Mouse (Mus musculus): Measurements from ENCODE around the gene Vps25. TPM values are rescaled to one million over a fixed set of nuclear protein-coding genes. Genes with fewer than 3 reads are reported as not detected.

Gene Vps25
- total and polyA plus RNA-seq, 3 experiments, result 105 to 211 (median 132) TPM

DNA sequence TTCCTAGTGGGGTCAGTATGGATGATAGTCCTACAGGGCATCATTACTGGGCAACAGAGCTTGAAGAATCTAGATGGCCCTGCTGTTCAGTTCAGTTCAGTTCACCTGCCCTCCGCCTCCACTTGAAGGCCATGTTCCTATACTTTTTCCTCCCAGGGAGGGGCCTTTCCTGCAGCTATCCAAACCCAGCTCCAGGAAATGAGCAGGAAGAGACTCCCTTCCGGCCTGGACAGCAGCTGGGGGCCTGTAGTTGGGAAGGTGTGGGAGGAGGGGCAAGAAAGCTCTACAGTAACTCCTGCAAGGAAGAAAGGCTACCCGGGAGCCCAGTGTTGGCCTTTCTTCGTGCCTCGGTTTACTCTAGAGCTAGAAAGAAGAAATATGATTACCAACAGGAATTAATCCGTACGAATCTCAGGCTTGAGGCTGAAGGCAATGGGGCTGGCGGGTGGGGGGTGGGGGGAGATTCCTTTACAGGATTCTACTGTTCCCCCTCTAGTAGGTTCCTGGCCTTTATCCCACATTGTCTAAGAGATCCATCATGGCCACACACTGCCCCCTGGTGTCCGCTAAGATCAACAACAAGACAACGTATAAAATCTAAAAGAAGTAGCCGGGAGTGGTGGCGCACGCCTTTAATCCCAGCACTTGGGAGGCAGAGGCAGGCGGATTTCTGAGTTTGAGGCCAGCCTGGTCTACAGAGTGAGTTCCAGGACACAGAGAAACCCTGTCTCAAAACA, 5.1 kb upstream of the Vps25 start:
- Histone ChIP-seq H3K4me3 (replicated peaks in 1 of 3; ENCODE audit: low read depth in 2 of 3, low read length in 2 of 3, poor library complexity in 1 of 3) (no peak overlapping the region), H3K36me3 (replicated peaks in 1 of 2; ENCODE audit: control insufficient read depth in 1 of 2, insufficient read depth in 1 of 2, low read length in 1 of 2) (no peaks in the 10 kb centered on the region), H3K9me3 (replicated peaks; ENCODE audit: low read length) (no peaks in the 10 kb centered on the region), H3K9ac (ENCODE audit: insufficient read depth, low read depth) (no peak overlapping the region), H3K79me2 (replicated peaks; ENCODE audit: control insufficient read depth, extremely low read depth, insufficient read depth, poor library complexity, severe bottlenecking) (no peaks in the 10 kb centered on the region), H3K4me2 (ENCODE audit: insufficient read depth, low read depth, poor library complexity, severe bottlenecking) (no peak overlapping the region), H3K27me3 (replicated peaks) (peaks cover 58% of the 10 kb centered on the region), H3K27ac (ENCODE audit: insufficient read depth, low read depth) (no peak overlapping the region), H3K4me1 (ENCODE audit: control insufficient read depth in 1 of 2, insufficient read depth in 2 of 2) (peaks cover 7 to 14% of the 10 kb centered on the region in 2 experiments)
- in situ Hi-C loops (cut with MboI; ENCODE audit: low pct_ligation_motif_present, low pct_unique_long_range_greater_than_20kb, low sequenced_read_pairs) (no loop called here), dilution Hi-C loops (cut with MboI; ENCODE audit: extremely low pct_ligation_motif_present, extremely low pct_unique_long_range_greater_than_20kb, low sequenced_read_pairs) (no loop called here)
- peak; percentile 87 for TF ChIP-seq SMC3 (IDR thresholded peaks at IDR 0.05; ENCODE audit: low read depth, low read length)
- TF ChIP-seq CTCF (conservative IDR thresholded peaks at IDR 0.05 in 1 of 2, IDR thresholded peaks at IDR 0.05 in 1 of 2; ENCODE audit: low read depth in 2 of 2, low read length in 2 of 2), result peak in 1 of 2 experiments; percentile 86; a peak in 3 of 4 replicates
- no peak for TF ChIP-seq RCOR1 (conservative IDR thresholded peaks at IDR 0.05; ENCODE audit: low read depth, low read length)
- peak; percentile 65; the same call in 1 of the 2 replicates for TF ChIP-seq MYC (IDR thresholded peaks at IDR 0.05; ENCODE audit: low read depth, low read length)
- TF ChIP-seq ZC3H11A (IDR thresholded peaks at IDR 0.05; ENCODE audit: low read depth, low read length), result peak; percentile 49
- TF ChIP-seq RAD21 (IDR thresholded peaks at IDR 0.05; ENCODE audit: low read depth, low read length), result peak; percentile 76
- TF ChIP-seq E2F4 (IDR thresholded peaks at IDR 0.05; ENCODE audit: insufficient replicate concordance, low read depth, low read length), result no peak
- TF ChIP-seq KAT2A (IDR thresholded peaks at IDR 0.05; ENCODE audit: insufficient replicate concordance, low read length), result no peak
- DNase-seq (ENCODE audit: extremely low read depth), result peak; percentile 81

DNA sequence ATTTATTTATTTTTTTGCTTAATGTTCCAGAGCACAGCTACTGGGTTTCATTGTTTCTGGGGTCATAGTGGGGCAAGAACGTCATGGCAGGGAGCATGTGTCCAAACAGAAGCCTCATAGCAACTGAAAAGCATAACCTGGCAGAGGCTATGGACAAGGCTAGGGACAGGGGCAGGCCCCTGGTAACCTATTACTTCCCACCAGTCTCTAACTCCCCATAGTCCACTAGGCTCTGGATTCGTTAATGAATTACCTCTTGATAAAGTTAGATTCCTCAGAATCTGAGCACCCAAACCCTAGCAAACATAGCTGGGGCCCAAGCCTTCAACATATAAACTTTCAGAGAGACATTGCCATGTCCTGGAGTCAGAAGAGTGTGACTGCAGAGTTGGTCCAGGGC, 2.5 kb upstream of the Vps25 start:
- Histone ChIP-seq H3K4me1 (ENCODE audit: control insufficient read depth in 1 of 2, insufficient read depth in 2 of 2) (peaks cover 5 to 25% of the 10 kb centered on the region in 2 experiments), H3K79me2 (replicated peaks; ENCODE audit: control insufficient read depth, extremely low read depth, insufficient read depth, poor library complexity, severe bottlenecking) (peaks cover 12% of the 10 kb centered on the region), H3K36me3 (replicated peaks in 1 of 2; ENCODE audit: control insufficient read depth in 1 of 2, insufficient read depth in 1 of 2, low read length in 1 of 2) (peaks cover 3% of the 10 kb centered on the region in 2 experiments), H3K4me3 (replicated peaks in 1 of 3; ENCODE audit: low read depth in 2 of 3, low read length in 2 of 3, poor library complexity in 1 of 3) (no peak overlapping the region), H3K9ac (ENCODE audit: insufficient read depth, low read depth) (no peak overlapping the region), H3K27me3 (replicated peaks) (peaks cover 32% of the 10 kb centered on the region), H3K27ac (ENCODE audit: insufficient read depth, low read depth) (no peak overlapping the region), H3K9me3 (replicated peaks; ENCODE audit: low read length) (no peaks in the 10 kb centered on the region), H3K4me2 (ENCODE audit: insufficient read depth, low read depth, poor library complexity, severe bottlenecking) (no peak overlapping the region)
- in situ Hi-C loops (cut with MboI; ENCODE audit: low pct_ligation_motif_present, low pct_unique_long_range_greater_than_20kb, low sequenced_read_pairs), result loop anchor here (5.0 kb wide), 1 partner anchor 34 kb away; no protein-coding TSS in a partner anchor
- dilution Hi-C loops (cut with MboI; ENCODE audit: extremely low pct_ligation_motif_present, extremely low pct_unique_long_range_greater_than_20kb, low sequenced_read_pairs), result no loop called here
- TF ChIP-seq NRF1 (IDR thresholded peaks at IDR 0.05; ENCODE audit: low read depth, low read length), result no peak
- TF ChIP-seq GABPA (IDR thresholded peaks at IDR 0.05; ENCODE audit: insufficient replicate concordance, low read depth, low read length), result no peak
- TF ChIP-seq CHD1 (IDR thresholded peaks at IDR 0.05; ENCODE audit: low read depth, low read length), result no peak
- TF ChIP-seq POLR2A (IDR thresholded peaks at IDR 0.05; ENCODE audit: low read depth, low read length), result no peak
- TF ChIP-seq ELF1 (IDR thresholded peaks at IDR 0.05; ENCODE audit: low read depth, low read length), result no peak
- TF ChIP-seq ZMIZ1 (IDR thresholded peaks at IDR 0.05; ENCODE audit: low read depth, low read length), result no peak
- DNase-seq (ENCODE audit: extremely low read depth), result no peak

Measured in CH12.LX (cell line).